Mouse (Mus musculus) liver, adult 2 months (tissue): ENCODE measurements at regions not wholly inside any gene's neighbourhood (a gene's known extent, or its start where the extent isn't known, plus 50 kb on each side); places are given as distances from the start of the nearest gene placed in this dataset.

Source experiments
- DNase-seq: peaks from one replicate; pipeline ENCODE4 v3.0.0-alpha.2; 2011; ENCODE audit warnings: low read depth, low spot score; ENCODE audit errors: extremely low read depth
- H3K27ac ChIP-seq: fragments of 200-500 bp; replicated peaks from 2 replicates; pipeline ENCODE4 v1.5.1; 2012; ENCODE audit warnings: low read depth, mild to moderate bottlenecking, control low read depth, inconsistent platforms, low read length; ENCODE audit not compliant: insufficient read depth
- H3K27me3 ChIP-seq: fragments of 200-500 bp; 2 replicates; pipeline ENCODE4 v1.6.1; 2012; ENCODE audit warnings: mild to moderate bottlenecking, moderate library complexity, low read length, inconsistent platforms; ENCODE audit not compliant: control insufficient read depth, insufficient read depth
- H3K36me3 ChIP-seq: fragments of 200-500 bp; 2 replicates; pipeline ENCODE4 v1.6.1; 2012; ENCODE audit warnings: low read length, inconsistent platforms; ENCODE audit not compliant: control insufficient read depth, insufficient read depth
- H3K4me1 ChIP-seq: fragments of 200-500 bp; 2 replicates; pipeline ENCODE4 v1.6.1; 2011; ENCODE audit warnings: low read length; ENCODE audit not compliant: control insufficient read depth, insufficient read depth
- H3K4me3 ChIP-seq: fragments of 200-500 bp; 2 replicates; pipeline ENCODE4 v1.5.1; 2011; ENCODE audit warnings: low read depth, mild to moderate bottlenecking, control low read depth, low read length, moderate library complexity; ENCODE audit not compliant: insufficient read depth
- H3K79me2 ChIP-seq: fragments of 200-500 bp; 2 replicates; pipeline ENCODE4 v1.6.1; 2012; ENCODE audit warnings: inconsistent platforms, mild to moderate bottlenecking, low read length, moderate library complexity; ENCODE audit not compliant: control insufficient read depth, insufficient read depth
- H3K9ac ChIP-seq: fragments of 200-500 bp; 2 replicates; pipeline ENCODE4 v1.6.1; 2012; ENCODE audit warnings: low read depth, mild to moderate bottlenecking, control low read depth, inconsistent platforms, low read length
- CTCF ChIP-seq: fragments of 200-500 bp; IDR thresholded peaks from 2 replicates; pipeline ENCODE4 v1.5.1; 2011; ENCODE audit warnings: low read depth, low read length, control low read depth
- POLR2A ChIP-seq: fragments of 200-500 bp; IDR thresholded peaks from 2 replicates; pipeline ENCODE4 v1.6.1; 2011; ENCODE audit warnings: low read length, control low read depth; ENCODE audit not compliant: insufficient read depth; ENCODE audit errors: extremely low read depth
- WGBS: fragments of 180-500 bp; shearing (Covaris S2); methylation state at CpG from one replicate; pipeline ENCODE4 v1.1.7; 2018; 5-methylcytosine and 5-hydroxymethylcytosine counted together

DNA sequence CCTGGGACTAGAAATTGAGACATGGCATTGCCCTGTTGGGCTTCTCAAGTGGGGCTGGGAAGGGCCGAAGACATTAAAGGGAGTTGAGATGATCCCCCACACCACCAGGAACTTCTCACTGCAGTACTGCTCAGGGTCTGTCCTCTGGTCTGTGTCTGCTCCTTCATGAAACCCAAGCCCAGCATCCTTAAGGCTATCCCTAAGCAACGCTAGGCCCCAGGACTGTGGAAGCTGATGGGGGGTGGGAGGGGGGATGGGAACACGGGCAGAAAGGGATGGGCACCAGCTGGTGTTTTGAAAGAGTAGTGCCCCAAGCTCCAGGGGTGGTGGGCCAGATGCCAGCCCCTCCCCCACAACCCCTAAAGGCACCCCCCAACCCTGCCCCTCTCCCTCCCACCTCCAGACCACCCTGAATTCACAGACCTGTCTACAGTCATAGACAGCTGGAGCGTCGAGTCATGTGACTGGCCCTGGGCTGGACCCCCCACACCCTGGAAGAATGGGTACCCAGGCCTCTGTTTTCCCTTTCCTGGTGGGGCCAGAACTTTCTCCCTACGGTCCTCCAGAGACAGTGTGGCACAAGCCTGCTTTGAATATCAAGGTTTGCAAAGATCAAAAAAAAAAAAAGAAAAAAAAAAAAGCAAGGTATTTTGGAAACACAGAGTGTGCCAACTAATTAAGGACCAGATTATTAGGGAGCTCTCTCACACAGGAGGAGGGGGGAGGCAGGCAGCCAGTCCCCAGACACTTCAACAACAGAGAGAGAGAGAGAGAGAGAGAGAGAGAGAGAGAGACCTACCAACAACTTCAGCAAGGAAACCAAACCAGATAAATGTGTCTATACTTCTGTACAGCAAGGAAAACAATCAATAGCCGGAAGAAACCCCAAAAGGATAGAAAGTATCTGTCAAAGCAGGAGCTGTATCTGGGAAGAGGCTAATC lies 85.1 kb downstream of the Pdgfa start:
- no peak overlapping the region for H3K27ac ChIP-seq
- H3K36me3 ChIP-seq, result no peaks in the 10 kb centered on the region
- no peaks in the 10 kb centered on the region for H3K79me2 ChIP-seq
- 87% methylated on average over 7 of the region's 7 CpGs for WGBS
- no peak for DNase-seq
- H3K4me1 ChIP-seq, result no peaks in the 10 kb centered on the region
- TF ChIP-seq POLR2A (no peak), CTCF (no peak)
- no peak overlapping the region for H3K4me3 ChIP-seq
- no peaks in the 10 kb centered on the region for H3K27me3 ChIP-seq
- no peak overlapping the region for H3K9ac ChIP-seq

DNA sequence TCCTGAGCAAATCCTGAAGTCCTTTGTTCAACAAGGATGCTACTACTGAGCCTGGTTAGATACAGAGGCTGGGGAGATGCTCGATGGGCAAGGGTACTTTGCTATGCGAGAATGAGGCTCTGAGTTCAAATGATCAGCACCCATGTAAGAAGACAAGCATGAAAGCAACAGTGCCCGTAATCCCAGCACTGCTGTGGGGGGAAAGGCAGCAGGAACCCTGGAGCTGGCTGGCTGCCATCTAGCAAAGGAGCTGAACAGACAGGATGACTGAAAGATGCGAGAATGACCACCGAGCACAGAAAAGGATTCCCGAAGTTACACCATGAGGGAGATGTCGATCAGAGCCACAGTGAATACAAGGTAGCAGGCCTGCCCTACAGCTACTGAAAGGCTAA lies 84.5 kb downstream of the Pdgfa start:
- H3K27ac ChIP-seq, result no peak overlapping the region
- H3K27me3 ChIP-seq, result no peaks in the 10 kb centered on the region
- H3K36me3 ChIP-seq, result no peaks in the 10 kb centered on the region
- no peak for TF ChIP-seq CTCF
- TF ChIP-seq POLR2A, result no peak
- WGBS, result 79% methylated on average over 7 of the region's 7 CpGs
- H3K79me2 ChIP-seq, result no peaks in the 10 kb centered on the region
- DNase-seq, result no peak
- no peak overlapping the region for H3K4me3 ChIP-seq
- no peak overlapping the region for H3K9ac ChIP-seq
- no peaks in the 10 kb centered on the region for H3K4me1 ChIP-seq

DNA sequence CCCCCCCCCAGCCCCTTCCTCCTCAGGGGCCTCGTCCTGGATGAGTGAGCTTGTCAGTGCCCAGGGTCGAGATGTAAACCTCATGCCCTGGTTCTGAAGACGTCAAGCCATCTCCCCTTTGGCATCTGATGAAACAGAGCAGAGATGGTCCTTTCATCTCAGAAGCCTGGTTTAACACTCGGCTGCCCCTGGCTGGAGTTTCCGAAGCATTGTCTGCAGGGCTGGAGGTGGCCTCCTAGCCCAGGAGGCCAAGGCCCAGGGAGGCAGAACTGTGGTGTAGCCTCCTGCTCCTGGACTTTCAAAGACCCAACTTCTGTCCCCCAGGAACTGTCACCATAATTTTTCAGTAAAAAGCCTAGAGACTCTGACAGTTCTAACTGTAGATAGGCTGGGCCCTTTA lies 82.1 kb downstream of the Pdgfa start:
- H3K27ac ChIP-seq, result no peak overlapping the region
- no peaks in the 10 kb centered on the region for H3K27me3 ChIP-seq
- 83% methylated on average over 5 of the region's 5 CpGs for WGBS
- no peak for DNase-seq
- TF ChIP-seq CTCF (no peak), POLR2A (no peak)
- H3K36me3 ChIP-seq, result no peaks in the 10 kb centered on the region
- no peaks in the 10 kb centered on the region for H3K79me2 ChIP-seq
- no peak overlapping the region for H3K4me3 ChIP-seq
- no peak overlapping the region for H3K9ac ChIP-seq
- no peaks in the 10 kb centered on the region for H3K4me1 ChIP-seq

DNA sequence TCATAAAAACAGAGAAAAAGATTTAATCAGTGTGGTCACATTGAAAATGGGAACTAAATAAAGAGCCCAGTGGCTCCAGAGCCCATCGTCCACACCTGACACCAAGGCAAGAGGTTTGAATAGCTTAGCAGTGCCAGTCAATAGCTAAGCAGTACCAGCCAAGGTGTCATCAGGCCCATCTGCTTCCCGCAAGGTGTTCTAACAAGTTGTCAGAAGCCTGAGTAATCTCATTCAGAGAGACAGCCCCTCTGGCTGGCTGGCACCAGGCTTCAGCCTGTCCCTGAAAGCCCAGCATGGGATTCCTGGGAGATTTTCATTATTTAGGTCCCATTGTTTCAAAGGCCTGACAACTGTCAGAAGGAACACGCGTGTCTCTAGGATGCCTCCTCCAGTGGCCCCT lies 81.7 kb downstream of the Pdgfa start:
- WGBS, result 97% methylated on average over 4 of the region's 4 CpGs
- no peak overlapping the region for H3K27ac ChIP-seq
- H3K4me3 ChIP-seq, result no peak overlapping the region
- DNase-seq, result no peak
- H3K79me2 ChIP-seq, result no peaks in the 10 kb centered on the region
- TF ChIP-seq CTCF (no peak), POLR2A (no peak)
- H3K36me3 ChIP-seq, result no peaks in the 10 kb centered on the region
- H3K27me3 ChIP-seq, result no peaks in the 10 kb centered on the region
- no peaks in the 10 kb centered on the region for H3K4me1 ChIP-seq
- no peak overlapping the region for H3K9ac ChIP-seq

DNA sequence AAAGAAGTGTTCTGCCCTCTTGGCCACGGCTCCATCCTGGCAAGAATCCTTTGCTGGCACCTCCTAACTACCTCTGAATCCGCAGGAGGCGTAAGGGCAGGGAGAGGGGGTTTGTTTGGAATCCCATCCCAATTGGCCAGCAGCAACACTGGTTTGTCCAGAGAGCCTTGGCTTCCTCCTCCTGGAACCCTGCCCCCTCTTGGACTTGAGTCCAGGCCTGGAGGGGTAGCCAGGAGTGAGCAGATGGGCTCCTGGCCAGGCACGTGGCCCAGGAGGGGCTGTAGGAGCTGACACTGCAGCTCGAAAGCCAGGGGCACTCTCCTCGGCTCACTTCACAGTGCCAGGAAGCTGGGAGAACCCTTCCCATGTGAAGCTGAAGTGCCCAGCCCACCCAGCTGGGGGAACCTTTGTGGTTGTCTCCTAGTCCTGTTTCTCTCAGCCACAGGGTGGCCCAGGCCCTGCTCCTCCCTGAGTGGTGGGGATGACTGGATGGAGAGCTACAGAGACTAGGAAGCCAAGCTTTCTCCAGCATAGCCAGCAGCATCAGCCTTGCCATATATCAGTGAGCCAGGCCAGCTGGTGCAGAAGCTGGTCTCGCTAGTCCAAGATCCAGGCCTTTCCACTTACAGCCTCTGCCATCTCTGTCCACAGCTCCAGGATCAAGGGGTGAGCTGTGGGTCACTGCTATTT lies 76.9 kb downstream of the Pdgfa start:
- H3K4me3 ChIP-seq, result no peak overlapping the region
- no peaks in the 10 kb centered on the region for H3K79me2 ChIP-seq
- no peaks in the 10 kb centered on the region for H3K4me1 ChIP-seq
- H3K9ac ChIP-seq, result no peak overlapping the region
- no peaks in the 10 kb centered on the region for H3K27me3 ChIP-seq
- TF ChIP-seq CTCF (no peak), POLR2A (no peak)
- H3K27ac ChIP-seq, result no peak overlapping the region
- WGBS, result 58% methylated on average over 7 of the region's 7 CpGs
- H3K36me3 ChIP-seq, result no peaks in the 10 kb centered on the region
- DNase-seq, result peak; percentile 45

DNA sequence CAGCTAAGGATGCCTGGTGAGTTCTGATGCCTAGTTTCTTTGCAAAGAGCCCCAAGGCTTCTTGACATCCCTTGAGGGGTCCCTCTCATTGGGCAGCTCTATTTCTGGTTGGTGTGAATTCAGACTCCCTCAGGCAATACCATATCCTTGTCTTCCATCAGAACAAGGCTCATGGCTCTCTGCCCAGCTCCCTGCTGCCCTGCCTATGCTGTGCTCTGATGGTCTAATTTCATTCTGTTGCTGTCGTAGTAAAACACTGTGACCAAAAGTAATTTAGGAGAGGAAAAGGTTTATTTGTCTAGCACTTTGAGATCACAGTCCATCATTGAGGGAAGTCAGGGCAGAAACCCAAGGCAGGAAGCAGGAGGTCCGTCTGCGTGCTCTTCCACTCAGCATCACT lies 75.1 kb downstream of the Pdgfa start:
- H3K79me2 ChIP-seq, result no peaks in the 10 kb centered on the region
- H3K27ac ChIP-seq, result no peak overlapping the region
- DNase-seq, result no peak
- TF ChIP-seq CTCF, result no peak
- TF ChIP-seq POLR2A, result no peak
- 71% methylated on average over 3 of the region's 3 CpGs for WGBS
- H3K27me3 ChIP-seq, result no peaks in the 10 kb centered on the region
- H3K36me3 ChIP-seq, result no peaks in the 10 kb centered on the region
- H3K4me3 ChIP-seq, result no peak overlapping the region
- no peak overlapping the region for H3K9ac ChIP-seq
- H3K4me1 ChIP-seq, result no peaks in the 10 kb centered on the region
